Mouse (Mus musculus): ENCODE measurements at regions not wholly inside any gene's neighbourhood (a gene's known extent, or its start where the extent isn't known, plus 50 kb on each side); places are given as distances from the start of the nearest gene placed in this dataset.
A peak's percentile ranks its signal among the peaks of the same experiment; 100 is the strongest.
"Not testable (repeated sequence)": the region's sequence is repeated elsewhere in the genome, so short reads cannot be mapped to it uniquely, and the experiment has no call there.

DNA sequence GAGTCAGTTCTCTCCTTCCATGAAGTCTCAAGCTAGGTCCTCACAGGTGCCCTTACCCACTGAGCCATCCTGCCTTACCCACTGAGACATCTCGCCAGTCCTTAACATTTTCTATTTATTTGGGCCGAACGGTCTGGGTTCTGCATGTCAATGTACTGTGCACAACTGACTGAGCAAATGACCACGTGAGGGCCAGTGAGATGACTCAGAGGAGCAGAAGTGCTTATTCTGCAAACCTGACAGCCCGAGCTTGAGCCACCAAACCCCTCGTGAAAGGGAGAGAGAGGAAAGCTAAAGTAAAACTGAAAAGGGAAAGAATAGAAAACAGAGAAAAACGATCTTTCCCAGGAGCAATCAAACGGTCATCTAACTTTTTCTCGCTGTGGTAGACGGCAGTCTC is 52.2 kb upstream of the Nmd3 start:
- no peak for DNase-seq (ENCODE audit: low read depth)

DNA sequence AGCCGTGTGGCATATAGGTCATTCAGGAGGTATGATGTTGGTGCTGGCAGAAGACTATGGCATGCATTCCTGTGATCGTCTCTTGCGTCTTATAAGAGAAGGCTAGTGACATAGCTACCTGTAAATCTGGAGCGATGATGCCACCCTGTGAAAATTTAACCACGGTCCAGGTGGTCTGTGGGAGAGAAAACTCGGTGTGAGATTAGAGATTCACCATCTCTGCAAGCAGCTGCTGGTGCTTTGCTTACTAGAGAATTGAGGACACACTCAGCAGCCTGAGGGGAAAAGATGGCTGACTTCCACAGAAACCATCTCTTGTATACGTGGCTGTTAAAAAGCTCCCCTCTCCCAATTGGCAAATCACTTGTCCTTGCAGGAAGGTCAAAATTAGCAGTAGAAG is 54.0 kb upstream of the Nmd3 start:
- no peak for DNase-seq (ENCODE audit: low read depth)

DNA sequence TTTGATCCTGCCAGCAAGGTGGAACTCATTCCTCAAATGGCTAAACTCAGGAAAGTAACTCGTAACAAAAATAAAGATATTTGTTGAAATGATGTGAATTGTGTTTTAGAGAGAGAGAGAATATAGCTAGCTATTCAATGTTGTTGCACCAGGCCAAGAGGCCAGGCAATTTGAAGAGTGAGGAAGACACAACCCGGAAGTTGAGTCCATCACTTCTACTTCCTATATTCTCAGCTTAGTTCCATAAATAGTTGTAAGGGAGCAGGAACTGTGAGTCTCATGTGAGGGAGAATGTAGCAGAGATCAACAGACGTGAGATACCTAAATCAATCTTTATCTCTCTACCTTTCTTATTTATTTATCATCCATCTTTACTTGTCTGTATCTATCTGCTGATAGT is 54.4 kb upstream of the Nmd3 start:
- no peak for DNase-seq (ENCODE audit: low read depth)

DNA sequence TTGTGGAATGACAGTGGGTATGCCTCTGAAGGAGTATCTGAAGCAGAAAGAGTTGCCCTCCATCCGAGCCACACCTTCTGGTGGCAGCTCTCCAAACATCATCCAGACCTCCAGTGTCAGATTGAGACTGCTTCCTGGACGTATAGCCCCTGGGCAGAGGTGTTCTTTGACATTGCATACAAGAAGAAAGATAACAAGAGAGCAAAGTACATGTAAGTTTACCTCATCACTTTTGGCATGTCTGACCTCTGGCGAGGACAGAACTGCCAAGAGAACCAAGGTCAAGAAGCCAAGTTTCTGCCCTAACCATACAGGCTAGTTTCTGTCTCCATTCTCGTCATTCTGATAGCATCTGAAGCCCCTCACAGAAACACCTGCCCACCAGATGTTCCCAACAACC is 57.5 kb upstream of the Nmd3 start:
- DNase-seq (ENCODE audit: low read depth) = no peak

DNA sequence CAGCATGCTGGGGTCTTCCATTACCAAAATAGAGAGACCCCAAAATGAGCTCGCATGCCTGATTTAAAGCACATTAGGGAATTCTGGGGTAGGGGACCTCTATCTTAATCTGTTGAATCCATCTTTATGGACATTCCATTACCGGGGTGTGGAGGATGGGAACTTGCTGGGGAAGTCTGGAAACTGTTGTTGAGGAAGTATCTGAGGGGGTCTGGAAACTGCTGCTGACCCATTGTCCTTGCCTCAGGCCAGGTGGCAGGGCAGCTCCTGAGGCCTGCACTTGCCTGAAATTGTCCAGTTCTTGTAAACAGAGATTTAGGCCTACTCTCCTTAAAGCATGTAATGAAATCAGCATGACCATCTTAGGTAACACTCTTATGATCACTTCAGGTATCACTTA is 59.4 kb upstream of the B3galnt1 start:
- DNase-seq (ENCODE audit: low read depth) = no peak

DNA sequence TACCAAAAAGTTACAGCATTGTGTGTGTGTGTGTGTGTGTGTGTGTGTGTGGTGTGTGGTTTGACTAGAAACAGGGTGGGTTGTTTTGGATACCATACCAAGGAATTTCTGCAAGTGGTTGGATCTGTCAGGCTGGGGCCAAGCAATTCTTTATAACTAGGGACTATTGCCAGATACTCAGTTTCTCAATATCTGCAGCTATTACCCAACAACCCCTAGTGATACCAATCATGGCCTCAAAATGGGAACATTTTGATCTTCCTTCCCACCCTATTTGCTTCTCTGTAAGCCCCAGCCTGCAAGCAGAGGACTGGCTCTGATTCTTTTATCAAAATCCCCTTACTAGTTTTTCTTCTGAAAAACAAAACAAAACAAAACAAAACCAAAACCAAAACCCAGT is 58.8 kb upstream of the B3galnt1 start:
- peak; percentile 27 for DNase-seq (ENCODE audit: low read depth)

DNA sequence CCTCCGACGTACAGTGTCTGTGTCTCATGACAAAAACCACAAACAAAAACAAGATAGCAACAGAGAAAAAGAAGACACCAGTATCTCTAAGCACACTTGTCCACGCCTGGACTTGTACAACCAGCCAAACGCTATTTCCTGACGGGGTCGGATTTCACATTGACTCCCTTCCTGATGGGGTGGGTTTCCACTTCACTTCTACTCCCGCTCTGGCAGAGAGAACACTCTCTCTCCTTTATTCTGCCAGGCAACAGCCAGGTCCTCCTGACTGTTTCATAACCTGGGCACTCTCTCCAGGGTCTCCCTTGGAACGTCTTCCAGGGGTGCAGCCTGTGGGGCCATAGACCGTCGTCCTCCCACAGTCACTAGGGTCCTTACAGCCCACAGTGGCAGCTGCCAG is 56.9 kb upstream of the B3galnt1 start:
- not testable (repeated sequence) for DNase-seq (ENCODE audit: low read depth)

DNA sequence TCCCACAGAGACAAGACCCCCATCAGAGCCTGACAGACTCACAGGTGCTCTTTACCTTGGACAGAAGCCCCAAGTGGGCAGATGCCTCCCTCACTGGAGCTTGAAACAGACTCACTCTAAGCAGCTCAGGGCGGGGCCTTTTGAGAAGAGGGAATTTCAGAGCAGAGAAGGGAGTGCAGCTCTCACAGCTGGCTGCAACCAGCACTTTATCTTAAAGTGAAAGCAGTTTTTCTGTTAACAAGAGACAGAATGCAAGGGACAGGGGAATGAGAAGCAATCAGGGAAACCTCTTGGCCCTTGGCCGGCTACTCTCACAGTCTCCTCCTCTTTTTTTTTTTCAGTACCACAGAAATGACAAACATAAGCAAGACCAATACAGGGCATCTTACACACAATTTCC is 56.2 kb upstream of the B3galnt1 start:
- DNase-seq (ENCODE audit: low read depth) = no peak

DNA sequence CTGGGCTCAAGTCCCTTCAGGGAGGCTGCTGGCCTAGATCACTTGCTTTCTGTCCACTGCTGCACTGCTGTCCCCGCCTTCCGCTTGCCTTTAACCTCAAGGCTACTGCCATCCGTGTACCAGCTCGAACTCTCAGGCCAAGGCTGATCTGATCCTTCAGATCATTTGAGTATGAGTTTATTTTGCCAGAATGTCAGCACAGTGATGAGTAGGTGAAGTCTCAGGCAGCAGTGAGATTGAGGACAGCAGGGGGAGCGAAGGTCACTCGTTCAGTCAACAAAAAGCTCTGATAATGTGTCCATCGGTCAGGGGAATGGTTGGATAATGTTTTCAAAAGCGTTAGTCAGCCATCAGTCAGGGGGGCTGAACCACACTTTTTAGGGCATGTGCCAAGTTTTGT is 54.6 kb upstream of the B3galnt1 start:
- DNase-seq (ENCODE audit: low read depth) = not testable (repeated sequence)

DNA sequence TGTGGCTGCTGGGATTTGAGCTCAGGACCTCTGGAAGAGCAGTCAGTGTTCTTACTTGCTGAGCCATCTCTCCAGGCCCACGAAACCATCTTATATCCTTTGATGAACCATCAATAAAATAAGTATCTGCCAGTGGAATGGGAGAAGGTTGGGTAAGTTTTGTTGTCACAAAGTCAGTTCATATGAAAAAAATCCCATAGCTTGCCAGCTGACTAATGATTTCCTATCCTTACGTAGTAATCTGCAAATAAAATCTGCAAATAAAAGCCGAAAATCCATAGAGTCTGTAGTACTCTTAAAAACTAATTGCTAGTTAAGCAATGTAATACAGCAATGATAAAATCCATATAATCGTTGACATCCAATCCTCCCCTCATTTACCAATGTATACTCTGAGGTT is 50.8 kb upstream of the B3galnt1 start:
- no peak for DNase-seq (ENCODE audit: low read depth)

Measured in fibroblast of lung, adult 2 months (primary cell).